Mouse (Mus musculus): ENCODE measurements around the gene Rngtt. TPM values are rescaled to one million over a fixed set of nuclear protein-coding genes. Genes with fewer than 3 reads are reported as not detected.

Gene Rngtt
- polyA plus RNA-seq, 1 experiment from 2014 or later: 34.5 TPM

GRCm38 (mm10) chr4:33337999-33338398 is 27.9 kb downstream of the Rngtt start:
- no peak overlapping the region for H3K27ac ChIP-seq (replicated peaks; ENCODE audit: low read depth, low read length)
- H3K27me3 ChIP-seq (ENCODE audit: control insufficient read depth, insufficient read depth, low read length): no peaks in the 10 kb centered on the region
- no peak overlapping the region for H3K4me2 ChIP-seq (ENCODE audit: low read depth, severe bottlenecking)
- H3K9ac ChIP-seq (ENCODE audit: low read length): no peak overlapping the region
- ATAC-seq (ENCODE audit: insufficient number of reproducible peaks, low FRiP score, low TSS enrichment, low read depth) (no peak), DNase-seq (ENCODE audit: low spot score) (no peak)
- H3K4me1 ChIP-seq (ENCODE audit: control insufficient read depth, insufficient read depth, low read length): no peaks in the 10 kb centered on the region
- 90% methylated on average over 1 of the region's 1 CpGs for WGBS
- no peak overlapping the region for H3K4me3 ChIP-seq (ENCODE audit: low read depth, low read length)
- no peaks in the 10 kb centered on the region for H3K9me3 ChIP-seq (ENCODE audit: control insufficient read depth, low read length)
- H3K36me3 ChIP-seq (ENCODE audit: control insufficient read depth, insufficient read depth, low read length): peaks cover 11% of the 10 kb centered on the region

- peaks cover 6% of the 10 kb centered on the region; the same call in 1 of the 2 replicates for H3K36me3 ChIP-seq (ENCODE audit: control insufficient read depth, insufficient read depth, low read length)
- H3K4me3 ChIP-seq (ENCODE audit: low read depth, low read length): no peak overlapping the region
- ATAC-seq (ENCODE audit: insufficient number of reproducible peaks, low FRiP score, low TSS enrichment, low read depth): no peak
Measured at GRCm38 (mm10) chr4:33342877-33343731, 33.0 kb downstream of the Rngtt start.

GRCm38 (mm10) chr4:33343732-33344057 is 33.6 kb downstream of the Rngtt start:
- Histone ChIP-seq H3K9ac (ENCODE audit: low read length) (no peak overlapping the region), H3K27me3 (ENCODE audit: control insufficient read depth, insufficient read depth, low read length) (no peaks in the 10 kb centered on the region), H3K27ac (replicated peaks; ENCODE audit: low read depth, low read length) (no peak overlapping the region), H3K4me3 (ENCODE audit: low read depth, low read length) (no peak overlapping the region), H3K9me3 (ENCODE audit: control insufficient read depth, low read length) (no peaks in the 10 kb centered on the region), H3K4me1 (ENCODE audit: control insufficient read depth, insufficient read depth, low read length) (no peaks in the 10 kb centered on the region), H3K36me3 (ENCODE audit: control insufficient read depth, insufficient read depth, low read length) (peaks cover 5% of the 10 kb centered on the region; the same call in 1 of the 2 replicates), H3K4me2 (ENCODE audit: low read depth, severe bottlenecking) (no peak overlapping the region)
- ATAC-seq (ENCODE audit: insufficient number of reproducible peaks, low FRiP score, low TSS enrichment, low read depth): no peak
- WGBS: 86% methylated on average over 6 of the region's 6 CpGs
- no peak for DNase-seq (ENCODE audit: low spot score)

More at GRCm38 (mm10) chr4:33342877-33343731, 33.0 kb downstream of the Rngtt start:
- Histone ChIP-seq H3K9ac (ENCODE audit: low read length) (no peak overlapping the region), H3K4me2 (ENCODE audit: low read depth, severe bottlenecking) (no peak overlapping the region), H3K27me3 (ENCODE audit: control insufficient read depth, insufficient read depth, low read length) (no peaks in the 10 kb centered on the region), H3K9me3 (ENCODE audit: control insufficient read depth, low read length) (no peaks in the 10 kb centered on the region), H3K4me1 (ENCODE audit: control insufficient read depth, insufficient read depth, low read length) (no peaks in the 10 kb centered on the region), H3K27ac (replicated peaks; ENCODE audit: low read depth, low read length) (no peak overlapping the region)
- WGBS: 90% methylated on average over 7 of the region's 7 CpGs
- DNase-seq (ENCODE audit: low spot score): no peak

GRCm38 (mm10) chr4:33363451-33363850 is 53.3 kb downstream of the Rngtt start:
- ATAC-seq (ENCODE audit: insufficient number of reproducible peaks, low FRiP score, low TSS enrichment, low read depth): no peak
- no peak overlapping the region for H3K4me2 ChIP-seq (ENCODE audit: low read depth, severe bottlenecking)

GRCm38 (mm10) chr4:33374916-33375315 is 64.8 kb downstream of the Rngtt start:
- no peaks in the 10 kb centered on the region for H3K4me1 ChIP-seq (ENCODE audit: control insufficient read depth, insufficient read depth, low read length)
- no peaks in the 10 kb centered on the region for H3K36me3 ChIP-seq (ENCODE audit: control insufficient read depth, insufficient read depth, low read length)
- no peaks in the 10 kb centered on the region for H3K27me3 ChIP-seq (ENCODE audit: control insufficient read depth, insufficient read depth, low read length)
- H3K9me3 ChIP-seq (ENCODE audit: control insufficient read depth, low read length): no peaks in the 10 kb centered on the region
- DNase-seq (ENCODE audit: low spot score) (no peak), ATAC-seq (ENCODE audit: insufficient number of reproducible peaks, low FRiP score, low TSS enrichment, low read depth) (no peak)
- H3K4me2 ChIP-seq (ENCODE audit: low read depth, severe bottlenecking): no peak overlapping the region
- H3K4me3 ChIP-seq (ENCODE audit: low read depth, low read length): no peak overlapping the region
- no peak overlapping the region for H3K27ac ChIP-seq (replicated peaks; ENCODE audit: low read depth, low read length)
- WGBS: 72% methylated on average over 6 of the region's 6 CpGs
- no peak overlapping the region for H3K9ac ChIP-seq (ENCODE audit: low read length)

More at GRCm38 (mm10) chr4:33363451-33363850, 53.3 kb downstream of the Rngtt start:
- no peak overlapping the region for H3K27ac ChIP-seq (replicated peaks; ENCODE audit: low read depth, low read length)
- no peaks in the 10 kb centered on the region for H3K9me3 ChIP-seq (ENCODE audit: control insufficient read depth, low read length)
- DNase-seq (ENCODE audit: low spot score): no peak
- H3K27me3 ChIP-seq (ENCODE audit: control insufficient read depth, insufficient read depth, low read length): no peaks in the 10 kb centered on the region
- H3K9ac ChIP-seq (ENCODE audit: low read length): no peak overlapping the region
- peaks cover 4% of the 10 kb centered on the region; the same call in 1 of the 2 replicates for H3K36me3 ChIP-seq (ENCODE audit: control insufficient read depth, insufficient read depth, low read length)
- no peak overlapping the region for H3K4me3 ChIP-seq (ENCODE audit: low read depth, low read length)
- H3K4me1 ChIP-seq (ENCODE audit: control insufficient read depth, insufficient read depth, low read length): no peaks in the 10 kb centered on the region

GRCm38 (mm10) chr4:33377642-33378041 is 67.5 kb downstream of the Rngtt start:
- Histone ChIP-seq H3K27ac (replicated peaks; ENCODE audit: low read depth, low read length) (no peak overlapping the region), H3K9ac (ENCODE audit: low read length) (no peak overlapping the region), H3K4me3 (ENCODE audit: low read depth, low read length) (no peak overlapping the region), H3K4me1 (ENCODE audit: control insufficient read depth, insufficient read depth, low read length) (no peaks in the 10 kb centered on the region), H3K4me2 (ENCODE audit: low read depth, severe bottlenecking) (no peak overlapping the region), H3K9me3 (ENCODE audit: control insufficient read depth, low read length) (no peaks in the 10 kb centered on the region), H3K27me3 (ENCODE audit: control insufficient read depth, insufficient read depth, low read length) (no peaks in the 10 kb centered on the region), H3K36me3 (ENCODE audit: control insufficient read depth, insufficient read depth, low read length) (0 out of 2 replicates have a peak, but pooled peaks cover 3% of the 10 kb centered on the region)
- DNase-seq (ENCODE audit: low spot score): no peak
- ATAC-seq (ENCODE audit: insufficient number of reproducible peaks, low FRiP score, low TSS enrichment, low read depth): no peak

- Histone ChIP-seq H3K36me3 (ENCODE audit: control insufficient read depth, insufficient read depth, low read length) (0 out of 2 replicates have a peak, but pooled peaks cover 3% of the 10 kb centered on the region), H3K27me3 (ENCODE audit: control insufficient read depth, insufficient read depth, low read length) (no peaks in the 10 kb centered on the region), H3K4me2 (ENCODE audit: low read depth, severe bottlenecking) (no peak overlapping the region), H3K27ac (replicated peaks; ENCODE audit: low read depth, low read length) (no peak overlapping the region), H3K4me3 (ENCODE audit: low read depth, low read length) (no peak overlapping the region), H3K4me1 (ENCODE audit: control insufficient read depth, insufficient read depth, low read length) (no peaks in the 10 kb centered on the region), H3K9me3 (ENCODE audit: control insufficient read depth, low read length) (no peaks in the 10 kb centered on the region), H3K9ac (ENCODE audit: low read length) (no peak overlapping the region)
- no peak for DNase-seq (ENCODE audit: low spot score)
- ATAC-seq (ENCODE audit: insufficient number of reproducible peaks, low FRiP score, low TSS enrichment, low read depth): no peak
- WGBS: 89% methylated on average over 6 of the region's 6 CpGs
Measured at GRCm38 (mm10) chr4:33378894-33379293, 68.8 kb downstream of the Rngtt start.

- DNase-seq (ENCODE audit: low spot score) (no peak), ATAC-seq (ENCODE audit: insufficient number of reproducible peaks, low FRiP score, low TSS enrichment, low read depth) (no peak)
- Histone ChIP-seq H3K27me3 (ENCODE audit: control insufficient read depth, insufficient read depth, low read length) (no peaks in the 10 kb centered on the region), H3K4me1 (ENCODE audit: control insufficient read depth, insufficient read depth, low read length) (no peaks in the 10 kb centered on the region), H3K27ac (replicated peaks; ENCODE audit: low read depth, low read length) (no peak overlapping the region), H3K36me3 (ENCODE audit: control insufficient read depth, insufficient read depth, low read length) (no peaks in the 10 kb centered on the region), H3K9me3 (ENCODE audit: control insufficient read depth, low read length) (no peaks in the 10 kb centered on the region), H3K9ac (ENCODE audit: low read length) (no peak overlapping the region), H3K4me2 (ENCODE audit: low read depth, severe bottlenecking) (no peak overlapping the region), H3K4me3 (ENCODE audit: low read depth, low read length) (no peak overlapping the region)
- WGBS: 92% methylated on average over 3 of the region's 3 CpGs
Measured at GRCm38 (mm10) chr4:33388899-33389298, 78.8 kb downstream of the Rngtt start.

- no peaks in the 10 kb centered on the region for H3K9me3 ChIP-seq (ENCODE audit: control insufficient read depth, low read length)
- no peaks in the 10 kb centered on the region for H3K36me3 ChIP-seq (ENCODE audit: control insufficient read depth, insufficient read depth, low read length)
- DNase-seq (ENCODE audit: low spot score) (no peak), ATAC-seq (ENCODE audit: insufficient number of reproducible peaks, low FRiP score, low TSS enrichment, low read depth) (no peak)
- H3K27me3 ChIP-seq (ENCODE audit: control insufficient read depth, insufficient read depth, low read length): no peaks in the 10 kb centered on the region
- H3K9ac ChIP-seq (ENCODE audit: low read length): no peak overlapping the region
- no peaks in the 10 kb centered on the region for H3K4me1 ChIP-seq (ENCODE audit: control insufficient read depth, insufficient read depth, low read length)
- H3K4me3 ChIP-seq (ENCODE audit: low read depth, low read length): no peak overlapping the region
- no peak overlapping the region for H3K27ac ChIP-seq (replicated peaks; ENCODE audit: low read depth, low read length)
- no peak overlapping the region for H3K4me2 ChIP-seq (ENCODE audit: low read depth, severe bottlenecking)
Measured at GRCm38 (mm10) chr4:33390660-33391059, 80.5 kb downstream of the Rngtt start.

All from limb, embryonic 11.5 days (tissue).